ENCODE assay signal across 9 mouse cellular contexts in the genomic region with DNA sequence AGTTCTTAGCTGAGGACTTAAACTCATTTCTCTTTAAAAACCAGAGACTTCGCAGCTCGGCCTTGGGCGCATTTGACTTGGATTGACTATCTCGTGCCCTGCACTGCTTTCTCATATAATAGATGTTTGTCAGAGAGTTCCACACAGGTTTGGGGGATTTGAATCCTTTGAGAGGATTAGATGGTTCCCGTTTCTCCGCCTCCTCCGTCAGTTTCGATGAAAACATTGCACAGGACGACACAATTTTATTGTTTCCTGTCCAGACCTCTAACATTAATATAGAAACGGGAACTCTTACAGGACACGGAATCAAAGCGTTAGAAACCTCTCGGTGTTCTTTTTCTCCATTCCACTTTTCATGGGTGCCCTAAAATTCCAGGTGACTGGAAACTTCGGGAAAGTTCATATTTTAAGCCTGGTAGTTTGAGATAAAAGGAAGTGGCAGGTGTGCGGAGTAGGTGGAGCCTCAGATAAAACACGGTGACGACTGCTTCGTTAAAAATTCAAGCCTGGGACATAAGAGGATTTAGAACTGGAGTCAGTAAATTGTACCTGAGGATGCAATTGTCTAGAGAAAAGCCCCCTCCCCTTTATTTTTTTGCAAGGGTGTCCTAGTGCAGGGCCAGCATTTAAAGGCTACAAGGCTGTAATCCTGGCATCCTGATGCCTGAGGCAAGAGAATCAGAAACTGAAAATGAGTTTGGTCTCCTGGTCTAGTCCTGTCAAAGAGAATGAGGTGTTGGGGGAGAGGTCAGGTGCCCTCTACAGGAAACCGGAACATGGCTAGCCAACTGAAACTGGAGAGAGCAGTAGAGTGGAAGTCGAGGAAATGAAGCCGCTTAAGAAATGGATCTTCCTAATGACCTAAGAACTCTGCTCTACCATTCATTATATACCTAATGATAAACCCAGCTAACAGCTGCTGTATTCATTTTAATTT. TPM values are rescaled to one million over a fixed set of nuclear protein-coding genes. Genes with fewer than 3 reads are reported as not detected.
A peak's percentile ranks its signal among the peaks of the same experiment; 100 is the strongest.
DNase-seq lines count a peak whose midpoint lies in the region; ATAC-seq and TF ChIP-seq lines count a peak whose summit lies in the region.
"Had no signal": no experiment of that assay in that cellular context is flagged by ENCODE, and none has a peak within 500 bp of the region (broad histone marks: within the 10 kb centered on the region; RNA-seq: fewer than 3 reads in every experiment).

No protein-coding gene starts in this region.

- TF ChIP-seq CTCF in bone marrow, adult 2 months (IDR thresholded peaks at IDR 0.05; ENCODE audit: control insufficient read depth, insufficient read depth, low read length), result no peak

- peaks cover 6% of the 10 kb centered on the region for H3K4me1 ChIP-seq in kidney, embryonic 16.5 days (ENCODE audit: insufficient read depth, low read length)
- no peaks in the 10 kb centered on the region for H3K4me1 ChIP-seq in bone marrow, adult 2 months (ENCODE audit: control insufficient read depth, insufficient read depth, low read length)
- peaks cover 37% of the 10 kb centered on the region for H3K4me1 ChIP-seq in liver, embryonic 12.5 days
- H3K4me1 ChIP-seq in neural tube, embryonic 12.5 days, result peaks cover 8% of the 10 kb centered on the region

- no peak for TF ChIP-seq POLR2A in bone marrow, adult 2 months (IDR thresholded peaks at IDR 0.05; ENCODE audit: borderline replicate concordance, control insufficient read depth, low read depth, low read length)

- H3K27me3 ChIP-seq in kidney, embryonic 16.5 days (ENCODE audit: insufficient read depth, low read length), result no peaks in the 10 kb centered on the region
- H3K27me3 ChIP-seq in liver, embryonic 12.5 days (replicated peaks), result peaks cover 13% of the 10 kb centered on the region; the same call in 1 of the 2 replicates
- no peaks in the 10 kb centered on the region for H3K27me3 ChIP-seq in neural tube, embryonic 12.5 days (replicated peaks)

- H3K4me2 ChIP-seq in kidney, embryonic 16.5 days (replicated peaks; ENCODE audit: low read depth, low read length), result peak overlapping the region; percentile 66
- H3K4me2 ChIP-seq in liver, embryonic 12.5 days, result peak overlapping the region; percentile 89
- H3K4me2 ChIP-seq in neural tube, embryonic 12.5 days (replicated peaks), result peak overlapping the region; percentile 84

- H3K9me3 ChIP-seq in kidney, embryonic 16.5 days (ENCODE audit: low read length), result no peaks in the 10 kb centered on the region
- H3K9me3 ChIP-seq in liver, embryonic 12.5 days (replicated peaks), result no peaks in the 10 kb centered on the region
- no peaks in the 10 kb centered on the region for H3K9me3 ChIP-seq in neural tube, embryonic 12.5 days

- peak overlapping the region; percentile 92 for H3K27ac ChIP-seq in kidney, embryonic 16.5 days (ENCODE audit: low read length)
- H3K27ac ChIP-seq in bone marrow, adult 2 months (ENCODE audit: control insufficient read depth, insufficient read depth, low read depth, low read length, poor library complexity), result peak overlapping the region; percentile 81
- H3K27ac ChIP-seq in liver, embryonic 12.5 days, result peak overlapping the region; percentile 90
- peak overlapping the region; percentile 80; the same call in 1 of the 2 replicates for H3K27ac ChIP-seq in neural tube, embryonic 12.5 days

- H3K36me3 ChIP-seq in kidney, embryonic 16.5 days (ENCODE audit: insufficient read depth, low read length), result peaks cover 33% of the 10 kb centered on the region
- H3K36me3 ChIP-seq in liver, embryonic 12.5 days, result peaks cover 36% of the 10 kb centered on the region
- H3K36me3 ChIP-seq in neural tube, embryonic 12.5 days, result peaks cover 36% of the 10 kb centered on the region

- DNase-seq in kidney, adult 18-20 months, result no peak
- peak; percentile 53 for DNase-seq in forelimb bud, embryonic 11.5 days (ENCODE audit: low read depth, low spot score)
- no peak for DNase-seq in urinary bladder, postnatal 14 days (ENCODE audit: low spot score)
- no peak for DNase-seq in layer of hippocampus, adult 11-12 months (ENCODE audit: low spot score)

- WGBS in kidney, embryonic 16.5 days, result under 1% methylated on average over 21 of the region's 21 CpGs
- WGBS in bone marrow, adult 2 months, result under 1% methylated on average over 21 of the region's 21 CpGs
- 0% methylated on average over 21 of the region's 21 CpGs for WGBS in liver, embryonic 12.5 days (ENCODE audit: insufficient replicate concordance)
- WGBS in neural tube, embryonic 12.5 days, result under 1% methylated on average over 21 of the region's 21 CpGs

- peak overlapping the region; percentile 91 for H3K9ac ChIP-seq in kidney, embryonic 16.5 days (replicated peaks; ENCODE audit: low read length)
- H3K9ac ChIP-seq in liver, embryonic 12.5 days, result peak overlapping the region; percentile 93
- H3K9ac ChIP-seq in neural tube, embryonic 12.5 days, result peak overlapping the region; percentile 92

- no peak for ATAC-seq in kidney, embryonic 16.5 days (ENCODE audit: low FRiP score, low TSS enrichment)
- ATAC-seq in liver, embryonic 12.5 days, result no peak
- ATAC-seq in neural tube, embryonic 12.5 days (ENCODE audit: low FRiP score, low read depth), result peak; percentile 0; the same call in 1 of the 2 replicates

- peak overlapping the region; percentile 83 for H3K4me3 ChIP-seq in kidney, embryonic 16.5 days (ENCODE audit: low read length)
- H3K4me3 ChIP-seq in bone marrow, adult 2 months (replicated peaks; ENCODE audit: control insufficient read depth, low read depth, low read length), result peak overlapping the region; percentile 83
- peak overlapping the region; percentile 82 for H3K4me3 ChIP-seq in liver, embryonic 12.5 days
- H3K4me3 ChIP-seq in neural tube, embryonic 12.5 days, result peak overlapping the region; percentile 83

RNA-seq across cellular contexts. Expression of gene Casp2, which starts 0.9 kb away (rescaled TPM):
- 70.6 and 71.2 TPM in 2 replicates for polyA plus RNA-seq in kidney, embryonic 16.5 days (2015; fragmentation: Nextera tagmentation; extraction: Ambion mirVana)
- polyA plus RNA-seq in bone marrow, adult 2 months (2011; ENCODE audit: insufficient read depth, insufficient read length, low replicate concordance, missing spikeins), result 20.9 and 27.5 TPM in 2 replicates
- 34.4 and 36.0 TPM in 2 replicates for polyA plus RNA-seq in liver, embryonic 12.5 days (2016; fragmentation: Nextera tagmentation; extraction: Ambion mirVana)
- polyA plus RNA-seq in neural tube, embryonic 12.5 days (2016; fragmentation: Nextera tagmentation; extraction: Ambion mirVana), result 57.2 and 58.8 TPM in 2 replicates

RNA-seq across cellular contexts. Expression of gene Tmem139, which starts 3.9 kb away (rescaled TPM):
- 4.6 and 4.9 TPM in 2 replicates for polyA plus RNA-seq in kidney, embryonic 16.5 days (2015; fragmentation: Nextera tagmentation; extraction: Ambion mirVana)
- polyA plus RNA-seq in bone marrow, adult 2 months (2011; ENCODE audit: insufficient read depth, insufficient read length, low replicate concordance, missing spikeins), result not detected in 2 replicates
- polyA plus RNA-seq in liver, embryonic 12.5 days (2016; fragmentation: Nextera tagmentation; extraction: Ambion mirVana), result not detected in 2 replicates
- 0.44 and 0.70 TPM in 2 replicates for polyA plus RNA-seq in neural tube, embryonic 12.5 days (2016; fragmentation: Nextera tagmentation; extraction: Ambion mirVana)
- polyA plus RNA-seq: frontal cortex, adult 2 months had no signal

RNA-seq across cellular contexts. Expression of gene Gstk1, which starts 19.9 kb away (rescaled TPM):
- 36.7 and 37.8 TPM in 2 replicates for polyA plus RNA-seq in kidney, embryonic 16.5 days (2015; fragmentation: Nextera tagmentation; extraction: Ambion mirVana)
- polyA plus RNA-seq in bone marrow, adult 2 months (2011; ENCODE audit: insufficient read depth, insufficient read length, low replicate concordance, missing spikeins), result 1.3 and 8.3 TPM in 2 replicates
- polyA plus RNA-seq in liver, embryonic 12.5 days (2016; fragmentation: Nextera tagmentation; extraction: Ambion mirVana), result 7.3 and 8.3 TPM in 2 replicates
- 16.3 and 17.3 TPM in 2 replicates for polyA plus RNA-seq in neural tube, embryonic 12.5 days (2016; fragmentation: Nextera tagmentation; extraction: Ambion mirVana)

RNA-seq across cellular contexts. Expression of gene Clcn1, which starts 20.8 kb away (rescaled TPM):
- 0.17 and 0.29 TPM in 2 replicates for polyA plus RNA-seq in kidney, embryonic 16.5 days (2015; fragmentation: Nextera tagmentation; extraction: Ambion mirVana)
- polyA plus RNA-seq in bone marrow, adult 2 months (2011; ENCODE audit: insufficient read depth, insufficient read length, low replicate concordance, missing spikeins), result 2.1 and 4.2 TPM in 2 replicates
- polyA plus RNA-seq in liver, embryonic 12.5 days (2016; fragmentation: Nextera tagmentation; extraction: Ambion mirVana), result 0.12 TPM in 1 of 2 replicates, not detected in the other
- polyA plus RNA-seq in neural tube, embryonic 12.5 days (2016; fragmentation: Nextera tagmentation; extraction: Ambion mirVana), result 1.5 and 1.9 TPM in 2 replicates

RNA-seq across cellular contexts. Expression of gene Tas2r144, which starts 50.5 kb away (rescaled TPM):
- polyA plus RNA-seq in kidney, embryonic 16.5 days (2015; fragmentation: Nextera tagmentation; extraction: Ambion mirVana), result not detected in 2 replicates
- not detected in 2 replicates for polyA plus RNA-seq in bone marrow, adult 2 months (2011; ENCODE audit: insufficient read depth, insufficient read length, low replicate concordance, missing spikeins)
- not detected in 2 replicates for polyA plus RNA-seq in liver, embryonic 12.5 days (2016; fragmentation: Nextera tagmentation; extraction: Ambion mirVana)
- not detected in 2 replicates for polyA plus RNA-seq in neural tube, embryonic 12.5 days (2016; fragmentation: Nextera tagmentation; extraction: Ambion mirVana)
- polyA plus RNA-seq: frontal cortex, adult 2 months had no signal
